Mouse (Mus musculus) heart, postnatal 14 days (tissue): ENCODE measurements around the gene Ranbp9. TPM values are rescaled to one million over a fixed set of nuclear protein-coding genes. Genes with fewer than 3 reads are reported as not detected.

Source experiments
- DNase-seq, 2 experiments: peaks; one replicate each; pipeline ENCODE4 v3.0.0; 2021 to 2022
- intact Hi-C: fragments of 180-260 bp; cut with DNase I; formaldehyde crosslinking; loops from one replicate; pipeline ENCODE4 v1.15.1; 2025
- total RNA-seq, 2 experiments: library from RNA; stranded (reverse); gene quantifications; 2 replicates each; pipeline ENCODE4 v1.2.3; 2021

Gene Ranbp9
- total RNA-seq, 2 experiments from 2014 or later, result 45.7 to 45.9 TPM

GRCm38 (mm10) chr13:43499731-43500482, 18.8 kb upstream of the Ranbp9 start:
- no peak for DNase-seq
- intact Hi-C loops, result no loop called here

- peak; percentile 29 to 44 for DNase-seq
- intact Hi-C loops, result no loop called here
These were observed 17.8 kb upstream of the Ranbp9 start for GRCm38 (mm10) chr13:43498849-43499248.

GRCm38 (mm10) chr13:43497769-43498168, 16.7 kb upstream of the Ranbp9 start:
- intact Hi-C loops, result no loop called here

GRCm38 (mm10) chr13:43496660-43497059, 15.6 kb upstream of the Ranbp9 start:
- intact Hi-C loops, result no loop called here
- DNase-seq, result no peak

More at GRCm38 (mm10) chr13:43497769-43498168, 16.7 kb upstream of the Ranbp9 start:
- no peak for DNase-seq

GRCm38 (mm10) chr13:43495645-43496044, 14.6 kb upstream of the Ranbp9 start:
- intact Hi-C loops, result no loop called here
- no peak for DNase-seq

GRCm38 (mm10) chr13:43493725-43494124, 12.6 kb upstream of the Ranbp9 start:
- intact Hi-C loops, result no loop called here
- no peak for DNase-seq

GRCm38 (mm10) chr13:43493058-43493481, 12.0 kb upstream of the Ranbp9 start:
- intact Hi-C loops, result no loop called here
- DNase-seq, result no peak

- DNase-seq, result no peak
- intact Hi-C loops, result no loop called here
These were observed 5.6 kb upstream of the Ranbp9 start for GRCm38 (mm10) chr13:43486501-43487213.

GRCm38 (mm10) chr13:43485278-43485976, 4.3 kb upstream of the Ranbp9 start:
- intact Hi-C loops, result no loop called here
- DNase-seq, result no peak

GRCm38 (mm10) chr13:43482782-43483181, 1.7 kb upstream of the Ranbp9 start:
- no peak for DNase-seq
- intact Hi-C loops, result loop anchor here (5.0 kb wide), 1 partner anchor 40 kb away; no protein-coding TSS in a partner anchor

GRCm38 (mm10) chr13:43481859-43482245, 770 bp upstream of the Ranbp9 start:
- intact Hi-C loops, result loop anchor here (5.0 kb wide), 1 partner anchor 40 kb away; no protein-coding TSS in a partner anchor
- peak in 1 of 2 experiments; percentile 18 for DNase-seq

- DNase-seq, result no peak
- intact Hi-C loops, result loop anchor here (5.0 kb wide), 1 partner anchor 42 kb away; no protein-coding TSS in a partner anchor
These were observed 506 bp downstream of the Ranbp9 start for GRCm38 (mm10) chr13:43480595-43480956.

GRCm38 (mm10) chr13:43479767-43480571, 1.1 kb downstream of the Ranbp9 start:
- peak in 1 of 2 experiments; percentile 41 for DNase-seq
- intact Hi-C loops, result loop anchor here (5.0 to 10.0 kb wide), 3 partner anchors 42 to 298 kb away; no protein-coding TSS in a partner anchor

GRCm38 (mm10) chr13:43479024-43479705, 1.9 kb downstream of the Ranbp9 start:
- intact Hi-C loops, result loop anchor here (5.0 to 10.0 kb wide), 2 partner anchors 54 to 297 kb away; no protein-coding TSS in a partner anchor
- no peak for DNase-seq

GRCm38 (mm10) chr13:43478586-43478985, 2.5 kb downstream of the Ranbp9 start:
- intact Hi-C loops, result loop anchor here (5.0 to 10.0 kb wide), 2 partner anchors 54 to 296 kb away; no protein-coding TSS in a partner anchor
- no peak for DNase-seq

GRCm38 (mm10) chr13:43477098-43477697, 3.9 kb downstream of the Ranbp9 start:
- DNase-seq, result no peak
- intact Hi-C loops, result loop anchor here (5.0 to 10.0 kb wide), 2 partner anchors 52 to 295 kb away; no protein-coding TSS in a partner anchor

GRCm38 (mm10) chr13:43476226-43476625, 4.9 kb downstream of the Ranbp9 start:
- intact Hi-C loops, result loop anchor here (5.0 to 10.0 kb wide), 2 partner anchors 51 to 294 kb away; no protein-coding TSS in a partner anchor
- DNase-seq, result no peak

GRCm38 (mm10) chr13:43474722-43475121, 6.4 kb downstream of the Ranbp9 start:
- intact Hi-C loops, result loop anchor here (5.0 to 10.0 kb wide), 2 partner anchors 50 to 292 kb away; no protein-coding TSS in a partner anchor
- DNase-seq, result no peak
